Mouse (Mus musculus): ENCODE data around the gene Syt14.

DNA sequence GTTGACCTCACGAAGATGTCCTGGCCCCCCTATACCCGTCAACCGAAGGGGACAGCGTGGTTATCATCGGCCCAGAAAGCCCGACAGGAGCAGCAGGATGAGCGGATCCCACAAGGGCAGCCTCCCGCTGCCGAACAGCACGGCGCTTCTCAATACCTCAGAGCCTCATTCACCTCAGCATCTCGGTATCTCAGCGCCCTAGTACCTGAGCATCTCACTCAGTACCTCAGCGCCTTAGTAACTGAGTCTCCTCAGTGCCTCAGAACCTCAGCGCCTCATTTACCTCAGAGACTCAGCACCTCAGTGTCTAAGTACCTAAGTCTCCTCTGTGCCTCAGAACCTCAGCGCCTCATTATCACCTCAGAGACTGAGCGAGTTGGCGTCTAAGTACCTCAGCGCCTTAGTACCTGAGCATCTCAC, 614 bp downstream of the Syt14 start:
- TF ChIP-seq MYB (IDR thresholded peaks at IDR 0.05; ENCODE audit: low read depth, low read length): no peak
- no peak for TF ChIP-seq NRF1 (IDR thresholded peaks at IDR 0.05; ENCODE audit: insufficient read depth, low read depth, low read length, poor library complexity, severe bottlenecking)
- TF ChIP-seq ZNF384 (IDR thresholded peaks at IDR 0.05; ENCODE audit: low read depth, low read length): no peak
- no peak for TF ChIP-seq E2F4 (IDR thresholded peaks at IDR 0.05; ENCODE audit: borderline replicate concordance, low read depth, low read length)
- no peak for TF ChIP-seq EP300 (IDR thresholded peaks at IDR 0.05; ENCODE audit: low read depth in 1 of 2, low read length in 2 of 2)
- no peak for TF ChIP-seq CTCF (IDR thresholded peaks at IDR 0.05 in 2 of 3, conservative IDR thresholded peaks at IDR 0.05 in 1 of 3; ENCODE audit: control insufficient read depth in 1 of 3, insufficient read depth in 1 of 3, low read depth in 2 of 3, low read length in 3 of 3, poor library complexity in 1 of 3, severe bottlenecking in 1 of 3)
- no peak for TF ChIP-seq ELF1 (IDR thresholded peaks at IDR 0.05; ENCODE audit: low read depth, low read length)
- no peak for TF ChIP-seq MAFK (IDR thresholded peaks at IDR 0.05; ENCODE audit: borderline replicate concordance, low read depth, low read length)
